Mouse (Mus musculus) liver, postnatal 0 days (tissue): ENCODE measurements around the gene Dbndd2. TPM values are rescaled to one million over a fixed set of nuclear protein-coding genes. Genes with fewer than 3 reads are reported as not detected.

Experiments used
- ATAC-seq: fragments of 200-750 bp; cut with Nextera tagmentation; 2 replicates; pipeline ENCODE4 v1.8.0; 2017; ENCODE audit warnings: mild to moderate bottlenecking, moderate library complexity
- DNase-seq: peaks from one replicate; pipeline ENCODE4 v3.0.0-alpha.2; 2016
- H3K27ac ChIP-seq: fragments of 300-500 bp; sonication (generic); 2 replicates; pipeline ENCODE4 v1.5.1; 2014; ENCODE audit warnings: antibody characterized with exemption, moderate library complexity, mild to moderate bottlenecking, low read depth
- H3K27me3 ChIP-seq: fragments of 300-500 bp; sonication (generic); 2 replicates; pipeline ENCODE4 v1.6.1; 2014; ENCODE audit warnings: low read length, control low read depth, mixed read lengths; ENCODE audit not compliant: insufficient read depth
- H3K36me3 ChIP-seq: fragments of 300-500 bp; sonication (generic); replicated peaks from 2 replicates; pipeline ENCODE4 v1.6.1; 2014; ENCODE audit warnings: mild to moderate bottlenecking, control low read depth, low read length, moderate library complexity, mixed read lengths; ENCODE audit not compliant: insufficient read depth
- H3K4me1 ChIP-seq: fragments of 300-500 bp; sonication (generic); 2 replicates; pipeline ENCODE4 v1.6.1; 2014; ENCODE audit warnings: antibody characterized with exemption, mild to moderate bottlenecking, control low read depth; ENCODE audit not compliant: insufficient read depth
- H3K4me2 ChIP-seq: fragments of 300-500 bp; sonication (generic); 2 replicates; pipeline ENCODE4 v1.6.1; 2014; ENCODE audit warnings: low read depth, mild to moderate bottlenecking, low read length, moderate library complexity, mixed read lengths
- H3K4me3 ChIP-seq: fragments of 300-500 bp; sonication (generic); 2 replicates; pipeline ENCODE4 v1.5.1; 2014; ENCODE audit warnings: low read depth, low read length
- H3K9ac ChIP-seq: fragments of 300-500 bp; sonication (generic); replicated peaks from 2 replicates; pipeline ENCODE4 v1.6.1; 2014; ENCODE audit warnings: mild to moderate bottlenecking, moderate library complexity
- H3K9me3 ChIP-seq: fragments of 300-500 bp; sonication (generic); 2 replicates; pipeline ENCODE4 v1.6.1; 2016; ENCODE audit warnings: mild to moderate bottlenecking, control low read depth, low read length, mixed read lengths
- CTCF ChIP-seq: sonication (generic); IDR thresholded peaks from 2 replicates; pipeline ENCODE4 v1.5.1; 2016; ENCODE audit warnings: antibody characterized with exemption, low read depth
- EP300 ChIP-seq: IDR thresholded peaks from 2 replicates; pipeline ENCODE4 v1.6.1; 2016; ENCODE audit warnings: antibody characterized with exemption, low read depth, mild to moderate bottlenecking
- WGBS: fragments of 180-500 bp; shearing (Covaris S2); extraction: QIAGEN DNeasy Blood & Tissue Kit; methylation state at CpG from one replicate; pipeline ENCODE4 v1.1.7; 2014; ENCODE audit not compliant: insufficient replicate concordance; 5-methylcytosine and 5-hydroxymethylcytosine counted together
- polyA plus RNA-seq: library from polyadenylated mRNA; unstranded; fragments of >200 nt; fragmentation: Nextera tagmentation; extraction: Ambion mirVana; gene quantifications from 2 replicates; pipeline ENCODE4 v1.2.1, GENCODE M21; 2015

Gene Dbndd2
- polyA plus RNA-seq, 1 experiment from 2014 or later = 2.7 TPM

DNA sequence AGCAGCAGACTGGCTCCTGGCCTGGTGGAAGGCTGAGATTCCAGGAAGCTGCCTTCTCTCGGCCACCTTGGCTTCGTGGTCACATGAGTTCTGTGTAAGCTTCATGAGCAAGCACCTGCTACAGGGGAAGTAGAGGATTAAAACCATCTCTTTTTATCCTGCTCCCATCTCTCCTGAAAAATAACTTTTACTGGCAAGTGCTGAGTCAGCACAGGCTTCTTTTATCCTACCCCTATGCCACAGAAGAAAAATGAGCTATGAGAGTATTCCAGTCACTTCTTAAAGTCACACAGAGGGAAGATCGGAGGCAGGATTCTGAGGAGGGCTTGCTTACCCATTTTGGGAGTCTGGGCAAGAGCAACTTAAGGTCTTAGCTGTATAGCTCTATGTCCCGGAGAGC lies 51.1 kb downstream of the Dbndd2 start:
- no peak overlapping the region for H3K9ac ChIP-seq
- no peak overlapping the region for H3K4me2 ChIP-seq
- H3K9me3 ChIP-seq = no peaks in the 10 kb centered on the region
- WGBS = 59% methylated on average over 4 of the region's 4 CpGs
- TF ChIP-seq CTCF (no peak), EP300 (no peak)
- H3K36me3 ChIP-seq = no peaks in the 10 kb centered on the region
- H3K27ac ChIP-seq = no peak overlapping the region
- no peaks in the 10 kb centered on the region for H3K4me1 ChIP-seq
- DNase-seq (no peak), ATAC-seq (no peak)
- H3K4me3 ChIP-seq = no peak overlapping the region
- H3K27me3 ChIP-seq = no peaks in the 10 kb centered on the region

DNA sequence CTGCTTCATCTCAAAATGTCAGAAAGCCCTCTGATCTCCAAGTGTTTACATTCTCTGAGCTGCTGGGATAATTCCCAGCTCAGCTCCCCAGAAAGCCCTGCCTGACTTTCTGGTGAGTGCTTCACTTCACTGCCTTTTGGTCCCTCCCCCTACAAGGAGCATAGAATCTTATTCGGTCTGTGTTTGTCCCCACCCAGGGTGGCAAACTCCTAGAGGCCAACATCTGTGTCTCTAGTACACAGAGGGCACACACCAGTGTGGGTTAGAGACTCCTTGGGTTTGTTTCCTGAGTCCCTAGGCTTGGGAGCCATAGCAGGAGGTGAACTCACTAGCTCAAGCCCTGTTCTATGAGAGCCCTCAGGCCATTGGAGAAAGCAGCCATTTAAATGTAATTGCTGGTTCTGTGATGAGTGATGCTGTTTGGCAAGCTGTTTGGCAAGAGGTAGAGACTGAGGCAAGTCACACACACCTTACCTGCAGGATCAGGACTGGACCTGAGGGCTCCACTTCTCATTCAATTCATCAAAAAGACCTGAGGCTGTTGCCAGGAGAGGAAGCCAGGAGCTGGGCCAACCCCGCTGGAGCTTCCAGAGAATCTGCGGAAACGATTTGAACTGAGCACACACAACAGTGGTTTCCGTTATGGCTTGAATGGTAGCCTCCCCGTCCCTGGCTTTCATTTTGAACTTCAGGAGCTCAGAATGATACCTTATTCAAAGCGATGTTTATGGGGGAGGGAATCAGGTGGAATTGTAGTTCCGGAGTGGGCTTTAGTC lies 54.9 kb downstream of the Dbndd2 start:
- H3K27me3 ChIP-seq = no peaks in the 10 kb centered on the region
- no peak overlapping the region for H3K9ac ChIP-seq
- H3K9me3 ChIP-seq = no peaks in the 10 kb centered on the region
- no peak overlapping the region for H3K4me3 ChIP-seq
- no peak for ATAC-seq
- 18% methylated on average over 8 of the region's 8 CpGs for WGBS
- TF ChIP-seq EP300 (no peak), CTCF (no peak)
- H3K4me1 ChIP-seq = no peaks in the 10 kb centered on the region
- no peak for DNase-seq
- H3K36me3 ChIP-seq = no peaks in the 10 kb centered on the region
- H3K4me2 ChIP-seq = no peak overlapping the region
- H3K27ac ChIP-seq = no peak overlapping the region

DNA sequence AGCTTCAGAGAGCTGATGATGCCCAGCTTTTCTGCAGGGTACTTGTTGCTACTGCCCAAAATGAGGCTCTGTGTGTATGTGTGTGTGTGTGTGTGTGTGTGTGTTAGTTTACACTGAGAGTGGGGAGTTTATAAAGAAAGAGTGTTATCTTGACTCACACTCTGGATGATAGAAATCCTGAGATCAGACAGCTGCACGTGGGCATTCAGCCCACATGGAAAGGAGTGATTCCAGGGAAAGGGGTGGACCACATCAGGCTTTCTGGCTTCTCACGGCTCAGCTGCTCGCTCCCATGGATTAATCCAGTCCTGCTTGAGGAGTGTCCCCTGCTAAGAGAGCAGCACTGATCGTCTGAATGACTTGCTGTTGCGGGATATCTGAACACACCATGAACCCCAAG lies 56.2 kb downstream of the Dbndd2 start:
- no peak overlapping the region for H3K27ac ChIP-seq
- 74% methylated on average over 5 of the region's 5 CpGs for WGBS
- no peaks in the 10 kb centered on the region for H3K27me3 ChIP-seq
- no peak overlapping the region for H3K4me3 ChIP-seq
- ATAC-seq = no peak
- H3K4me2 ChIP-seq = no peak overlapping the region
- H3K4me1 ChIP-seq = no peaks in the 10 kb centered on the region
- no peaks in the 10 kb centered on the region for H3K9me3 ChIP-seq
- DNase-seq = no peak
- H3K9ac ChIP-seq = no peak overlapping the region
- TF ChIP-seq CTCF = no peak
- TF ChIP-seq EP300 = no peak
- no peaks in the 10 kb centered on the region for H3K36me3 ChIP-seq

- Histone ChIP-seq H3K9me3 (no peaks in the 10 kb centered on the region), H3K4me1 (no peaks in the 10 kb centered on the region), H3K4me2 (no peak overlapping the region), H3K9ac (no peak overlapping the region), H3K36me3 (no peaks in the 10 kb centered on the region), H3K27me3 (no peaks in the 10 kb centered on the region), H3K27ac (no peak overlapping the region), H3K4me3 (no peak overlapping the region)
- WGBS = 76% methylated on average over 7 of the region's 7 CpGs
- ATAC-seq (no peak), DNase-seq (no peak)
- TF ChIP-seq CTCF = no peak
- TF ChIP-seq EP300 = no peak
Measured at GRCm38 (mm10) chr2:164542598-164542997, 56.7 kb downstream of the Dbndd2 start.

Other genes starting within 250 kb of the Dbndd2 start
- gene Svs2, start 247.6 kb upstream of the Dbndd2 start, polyA plus RNA-seq = not detected in 2 replicates
- not detected in 2 replicates for gene Svs3b, start 229.5 kb upstream of the Dbndd2 start, polyA plus RNA-seq
- not detected in 2 replicates for gene Svs4, start 207.6 kb upstream of the Dbndd2 start, polyA plus RNA-seq
- not detected in 2 replicates for gene Svs3a, start 196.8 kb upstream of the Dbndd2 start, polyA plus RNA-seq
- not detected in 2 replicates for gene Svs6, start 169.4 kb upstream of the Dbndd2 start, polyA plus RNA-seq
- not detected in 2 replicates for gene Svs5, start 153.4 kb upstream of the Dbndd2 start, polyA plus RNA-seq
- 59.4 and 63.6 TPM in 2 replicates for gene Slpi, start 97.0 kb upstream of the Dbndd2 start, polyA plus RNA-seq
- not detected in 2 replicates for gene Rbpjl, start 83.0 kb upstream of the Dbndd2 start, polyA plus RNA-seq
- 0.18 and 0.25 TPM in 2 replicates for gene Matn4, start 80.9 kb upstream of the Dbndd2 start, polyA plus RNA-seq
- 194 and 208 TPM in 2 replicates for gene Sdc4, start 42.2 kb upstream of the Dbndd2 start, polyA plus RNA-seq
- 43.5 and 46.2 TPM in 2 replicates for gene Sys1, start 29.1 kb upstream of the Dbndd2 start, polyA plus RNA-seq
- gene Gm20458, start 25.1 kb upstream of the Dbndd2 start, polyA plus RNA-seq = 5.8 and 6.1 TPM in 2 replicates
- gene Trp53tg5, start 12.4 kb upstream of the Dbndd2 start, polyA plus RNA-seq = not detected in 2 replicates
- gene Pigt, start 11.4 kb downstream of the Dbndd2 start, polyA plus RNA-seq = 24.3 and 25.1 TPM in 2 replicates
- 3.0 and 3.3 TPM in 2 replicates for gene Wfdc2, start 76.3 kb downstream of the Dbndd2 start, polyA plus RNA-seq
- gene Spint3, start 87.4 kb downstream of the Dbndd2 start, polyA plus RNA-seq = not detected in 2 replicates
- gene Wfdc6a, start 99.3 kb downstream of the Dbndd2 start, polyA plus RNA-seq = not detected in 2 replicates
- not detected in 2 replicates for gene Eppin, start 107.5 kb downstream of the Dbndd2 start, polyA plus RNA-seq
- gene Wfdc6b, start 127.4 kb downstream of the Dbndd2 start, polyA plus RNA-seq = not detected in 2 replicates
- gene Wfdc8, start 127.5 kb downstream of the Dbndd2 start, polyA plus RNA-seq = not detected in 2 replicates
- not detected in 2 replicates for gene Wfdc16, start 152.7 kb downstream of the Dbndd2 start, polyA plus RNA-seq
- not detected in 2 replicates for gene Wfdc10, start 169.9 kb downstream of the Dbndd2 start, polyA plus RNA-seq
- gene Wfdc9, start 170.5 kb downstream of the Dbndd2 start, polyA plus RNA-seq = not detected in 2 replicates
- gene Wfdc11, start 188.0 kb downstream of the Dbndd2 start, polyA plus RNA-seq = not detected in 2 replicates
- gene Wfdc13, start 199.0 kb downstream of the Dbndd2 start, polyA plus RNA-seq = not detected in 2 replicates
- not detected in 2 replicates for gene Spint4, start 212.4 kb downstream of the Dbndd2 start, polyA plus RNA-seq
- not detected in 2 replicates for gene Spint5, start 229.2 kb downstream of the Dbndd2 start, polyA plus RNA-seq